8 mouse cellular contexts compared by ENCODE assay signal in the genomic region with DNA sequence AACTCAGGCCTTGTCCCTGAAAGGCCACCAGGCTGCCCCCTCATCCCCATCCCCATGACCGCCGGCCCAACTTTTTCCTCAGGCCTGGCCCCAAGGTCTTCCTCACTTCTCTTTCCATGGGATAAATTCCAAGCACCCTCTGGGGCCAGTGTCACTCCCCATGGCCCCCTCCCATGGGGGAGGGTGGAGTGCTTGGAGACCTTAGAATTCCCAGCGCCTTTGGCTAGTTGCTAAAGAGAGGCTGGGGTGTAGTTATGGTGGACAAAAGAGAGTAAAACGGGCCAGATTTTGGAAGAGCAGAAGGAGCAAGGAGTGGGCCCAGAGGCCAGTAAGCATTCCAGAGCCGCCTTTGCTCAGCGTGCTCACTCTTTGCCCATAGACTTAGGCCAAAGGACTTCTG. TPM values are rescaled to one million over a fixed set of nuclear protein-coding genes. Genes with fewer than 3 reads are reported as not detected.
DNase-seq lines count a peak whose midpoint lies in the region; ATAC-seq and TF ChIP-seq lines count a peak whose summit lies in the region.

Gene Timp2 (minus strand): TSS at position 101 of the 400 bp plus-strand sequence.

- H3K9ac ChIP-seq in ES-Bruce4 (ENCODE audit: low read depth, poor library complexity, severe bottlenecking) = peak within 1 kb of the TSS; percentile 61
- peak within 1 kb of the TSS; percentile 95 for H3K9ac ChIP-seq in forebrain, embryonic 16.5 days (replicated peaks; ENCODE audit: low read depth, low read length)
- H3K9ac ChIP-seq in hindbrain, embryonic 15.5 days = peak within 1 kb of the TSS; percentile 96
- H3K9ac ChIP-seq in liver, postnatal 0 days (replicated peaks) = peak within 1 kb of the TSS; percentile 68

- no peak within 1 kb of the TSS for H3K27ac ChIP-seq in ES-Bruce4 (ENCODE audit: insufficient read depth, low read length)
- peak within 1 kb of the TSS; percentile 89 for H3K27ac ChIP-seq in forebrain, embryonic 16.5 days (ENCODE audit: low read length)
- H3K27ac ChIP-seq in hindbrain, embryonic 15.5 days (replicated peaks) = peak within 1 kb of the TSS; percentile 89
- H3K27ac ChIP-seq in liver, postnatal 0 days (ENCODE audit: low read depth) = peak within 1 kb of the TSS; percentile 4; the same call in 1 of the 2 replicates

- peak within 1 kb of the TSS; percentile 87 for H3K4me2 ChIP-seq in forebrain, embryonic 16.5 days (ENCODE audit: low read length)
- H3K4me2 ChIP-seq in hindbrain, embryonic 15.5 days = peak within 1 kb of the TSS; percentile 92
- H3K4me2 ChIP-seq in liver, postnatal 0 days (ENCODE audit: low read depth, low read length) = peak within 1 kb of the TSS; percentile 84

- WGBS in forebrain, embryonic 16.5 days = 33% methylated on average over 6 of the region's 6 CpGs
- WGBS in hindbrain, embryonic 15.5 days = 27% methylated on average over 6 of the region's 6 CpGs
- 40% methylated on average over 6 of the region's 6 CpGs for WGBS in liver, postnatal 0 days (ENCODE audit: insufficient replicate concordance)

- TF ChIP-seq EP300 in ES-Bruce4 (IDR thresholded peaks at IDR 0.05; ENCODE audit: insufficient read depth, low read depth, low read length) = no peak
- no peak for TF ChIP-seq EP300 in liver, postnatal 0 days (IDR thresholded peaks at IDR 0.05; ENCODE audit: low read depth)

- TF ChIP-seq POLR2A in ES-Bruce4 (IDR thresholded peaks at IDR 0.05; ENCODE audit: insufficient read depth, low read length) = no peak

- H3K36me3 ChIP-seq in ES-Bruce4 (ENCODE audit: control insufficient read depth, insufficient read depth, low read length, poor library complexity, severe bottlenecking) = no peaks in the 10 kb centered on the region
- H3K36me3 ChIP-seq in forebrain, embryonic 16.5 days (ENCODE audit: control insufficient read depth, insufficient read depth) = no peaks in the 10 kb centered on the region
- no peaks in the 10 kb centered on the region for H3K36me3 ChIP-seq in hindbrain, embryonic 15.5 days
- no peaks in the 10 kb centered on the region for H3K36me3 ChIP-seq in liver, postnatal 0 days (replicated peaks; ENCODE audit: insufficient read depth, low read length)

- ATAC-seq in forebrain, embryonic 16.5 days = 0 out of 2 replicates have a peak, but pooled peaks have one; percentile 1
- ATAC-seq in hindbrain, embryonic 15.5 days (ENCODE audit: low FRiP score, low read depth) = peak; percentile 9; the same call in 1 of the 2 replicates
- no peak for ATAC-seq in liver, postnatal 0 days

- peak; percentile 32 for DNase-seq in cerebellum, adult 9-10 months
- no peak for DNase-seq in cerebellum, adult 9-11 months
- DNase-seq in liver, postnatal 0 days = no peak
- no peak for DNase-seq in B cell, adult 2 months
- no peak for DNase-seq in natural killer cell, adult 2 months (ENCODE audit: low spot score in 2 of 2)

- H3K27me3 ChIP-seq in ES-Bruce4 (ENCODE audit: control insufficient read depth, insufficient read depth, low read length, poor library complexity, severe bottlenecking) = no peaks in the 10 kb centered on the region
- no peaks in the 10 kb centered on the region for H3K27me3 ChIP-seq in forebrain, embryonic 16.5 days (replicated peaks; ENCODE audit: control insufficient read depth, insufficient read depth, low read length)
- no peaks in the 10 kb centered on the region for H3K27me3 ChIP-seq in hindbrain, embryonic 15.5 days
- peaks cover 26% of the 10 kb centered on the region for H3K27me3 ChIP-seq in liver, postnatal 0 days (ENCODE audit: insufficient read depth, low read length)

- peak within 1 kb of the TSS; percentile 70 for H3K4me3 ChIP-seq in ES-Bruce4 (ENCODE audit: low read depth, low read length)
- peak within 1 kb of the TSS; percentile 84 for H3K4me3 ChIP-seq in forebrain, embryonic 16.5 days (replicated peaks; ENCODE audit: low read length)
- peak within 1 kb of the TSS; percentile 90 for H3K4me3 ChIP-seq in hindbrain, embryonic 15.5 days
- peak within 1 kb of the TSS; percentile 63 for H3K4me3 ChIP-seq in liver, postnatal 0 days (ENCODE audit: low read depth, low read length)

- no peaks in the 10 kb centered on the region for H3K9me3 ChIP-seq in ES-Bruce4 (replicated peaks; ENCODE audit: control insufficient read depth, insufficient read depth, low read length, poor library complexity, severe bottlenecking)
- H3K9me3 ChIP-seq in forebrain, embryonic 16.5 days (ENCODE audit: control insufficient read depth, low read length) = no peaks in the 10 kb centered on the region
- H3K9me3 ChIP-seq in hindbrain, embryonic 15.5 days = no peaks in the 10 kb centered on the region
- H3K9me3 ChIP-seq in liver, postnatal 0 days (ENCODE audit: low read length) = no peaks in the 10 kb centered on the region

- TF ChIP-seq CTCF in ES-Bruce4 (IDR thresholded peaks at IDR 0.05; ENCODE audit: low read depth, low read length) = no peak
- TF ChIP-seq CTCF in liver, postnatal 0 days (IDR thresholded peaks at IDR 0.05; ENCODE audit: low read depth) = no peak

- H3K4me1 ChIP-seq in ES-Bruce4 (ENCODE audit: control insufficient read depth, insufficient read depth, low read length) = peaks cover 3% of the 10 kb centered on the region
- peaks cover 41% of the 10 kb centered on the region for H3K4me1 ChIP-seq in forebrain, embryonic 16.5 days (replicated peaks; ENCODE audit: control insufficient read depth, insufficient read depth, low read length)
- H3K4me1 ChIP-seq in hindbrain, embryonic 15.5 days (replicated peaks) = peaks cover 35% of the 10 kb centered on the region
- peaks cover 15% of the 10 kb centered on the region for H3K4me1 ChIP-seq in liver, postnatal 0 days (ENCODE audit: insufficient read depth)

RNA-seq across cellular contexts. Expression of gene Timp2, which starts in this region (rescaled TPM):
- polyA plus RNA-seq in ES-Bruce4 (2011; ENCODE audit: insufficient read depth, insufficient read length, low read depth, missing spikeins) = 19.4 and 23.6 TPM in 2 replicates
- 79.8 and 79.9 TPM in 2 replicates for polyA plus RNA-seq in forebrain, embryonic 16.5 days (2015; fragmentation: Nextera tagmentation; extraction: Ambion mirVana)
- 83.4 and 91.2 TPM in 2 replicates for polyA plus RNA-seq in hindbrain, embryonic 15.5 days (2015; fragmentation: Nextera tagmentation; extraction: Ambion mirVana)
- polyA plus RNA-seq in liver, postnatal 0 days (2015; fragmentation: Nextera tagmentation; extraction: Ambion mirVana) = 8.4 TPM in 2 replicates
